Mouse (Mus musculus): ENCODE measurements around the gene Gm20388.

DNA sequence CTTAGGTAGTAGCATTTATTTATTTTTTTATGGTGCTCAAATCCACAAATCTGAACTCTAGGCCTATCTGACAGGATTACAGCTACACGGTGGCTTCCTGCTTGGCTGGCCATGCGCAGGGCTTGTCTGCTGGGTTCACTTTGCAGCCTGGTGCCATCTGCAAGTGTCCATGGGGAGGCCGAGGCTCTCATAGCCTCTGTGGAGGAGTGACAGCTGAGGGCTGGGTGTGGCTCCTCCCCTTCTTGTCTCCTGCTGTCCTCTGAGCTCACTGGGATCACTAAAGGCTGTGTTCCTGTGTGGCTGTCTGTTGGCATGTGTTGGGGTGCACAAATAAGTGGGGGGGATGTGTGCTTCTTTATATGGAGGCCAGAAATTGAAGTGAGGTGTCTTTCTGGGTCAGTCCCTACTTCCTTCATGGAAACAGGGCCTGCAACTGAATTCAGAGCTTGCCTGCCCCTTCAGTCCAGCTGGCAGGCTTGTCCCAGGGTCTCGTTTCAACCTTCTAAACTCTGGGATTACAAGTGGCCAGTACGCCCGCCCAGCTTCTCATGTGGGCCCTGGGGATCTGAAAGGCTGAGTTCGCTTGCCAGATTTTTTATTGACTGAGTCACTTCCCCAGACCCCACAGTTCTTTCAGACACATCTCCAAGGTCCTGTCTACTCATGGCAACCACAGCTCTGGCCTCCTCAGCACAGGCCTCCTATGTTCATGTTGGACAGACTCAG, 304.9 kb downstream of the Gm20388 start:
- TF ChIP-seq CTCF (IDR thresholded peaks at IDR 0.05; ENCODE audit: borderline replicate concordance, insufficient read depth, low read depth, low read length) (no peak), POLR2A (IDR thresholded peaks at IDR 0.05; ENCODE audit: borderline replicate concordance, insufficient read depth, low read length) (no peak)
